Mouse (Mus musculus): ENCODE results near the gene Hddc3.

GRCm38 (mm10) chr7:80294062-80294763 is 48.7 kb upstream of the Hddc3 start, which contains the start of gene Prc1:
- no peak for TF ChIP-seq EP300 (optimal IDR thresholded peaks at IDR 0.05)
- TF ChIP-seq CTCF (IDR thresholded peaks at IDR 0.05; ENCODE audit: low read depth) = no peak

Data from stomach, postnatal 0 days (tissue).